Comparison of ENCODE assay signal across 15 mouse cellular contexts in the genomic region with DNA sequence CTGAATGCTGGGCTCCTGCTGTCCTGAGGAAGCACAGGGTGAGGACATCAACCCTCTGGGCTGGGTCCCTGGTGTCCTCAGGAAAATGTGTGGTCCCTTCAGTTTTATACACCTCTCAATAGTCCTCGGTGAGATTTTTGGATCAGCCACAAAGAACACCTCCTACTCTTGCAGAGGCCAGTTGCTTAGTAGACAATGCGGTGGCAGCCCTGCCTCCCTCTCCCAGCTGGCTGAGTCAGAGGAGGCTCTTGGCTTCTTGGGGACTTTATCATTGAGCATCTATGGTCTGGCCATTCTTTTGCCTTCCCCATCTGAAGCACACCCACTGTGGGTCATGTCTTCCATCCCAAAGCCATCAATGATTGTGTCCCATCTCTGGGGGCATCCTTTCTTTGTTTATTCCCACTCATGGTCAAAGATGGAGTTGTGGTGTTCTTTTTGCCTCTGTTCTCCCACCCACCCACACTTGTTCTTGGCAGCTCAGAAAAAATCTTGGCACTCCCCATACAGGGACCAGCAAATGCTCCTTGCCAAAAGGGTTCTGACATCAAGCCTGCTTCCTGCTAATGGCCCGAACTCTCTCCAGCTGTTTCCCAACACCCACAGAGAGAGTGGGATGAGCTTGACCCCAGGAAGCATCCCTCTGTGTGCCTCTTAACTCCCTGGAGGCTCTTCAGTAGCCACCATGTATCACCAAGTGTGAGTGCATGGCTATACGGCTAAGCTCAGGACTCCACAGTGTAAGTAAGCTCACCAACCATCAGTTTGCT. TPM values are rescaled to one million over a fixed set of nuclear protein-coding genes. Genes with fewer than 3 reads are reported as not detected.
DNase-seq lines count a peak whose midpoint lies in the region.
"Had no signal": no experiment of that assay in that cellular context is flagged by ENCODE, and none has a peak within 500 bp of the region (broad histone marks: within the 10 kb centered on the region; RNA-seq: fewer than 3 reads in every experiment).

No protein-coding gene starts in this region.

- intact Hi-C loops in gastrocnemius, postnatal 14 days (cut with DNase I; ENCODE audit: low total_unique reads), result no loop called here
- intact Hi-C loops in heart, postnatal 10 days (cut with DNase I), result no loop called here
- intact Hi-C loops in heart, postnatal 25 days (cut with DNase I), result no loop called here

- peak; percentile 11 for DNase-seq in gastrocnemius, postnatal 25 days
- DNase-seq in gastrocnemius, postnatal 14 days, result no peak
- DNase-seq in heart, postnatal 10 days, result peak; percentile 24 to 32
- DNase-seq in heart, postnatal 25 days (ENCODE audit: low spot score), result no peak
- peak; percentile 33 to 35 for DNase-seq in right cerebral cortex, adult 2 months (ENCODE audit: low spot score in 2 of 2)
- no peak for DNase-seq in right cerebral cortex, postnatal 25 days
- no peak for DNase-seq in layer of hippocampus, postnatal 14 days (ENCODE audit: low spot score in 2 of 2)
- DNase-seq: adrenal gland, postnatal 14 days; cerebellum, adult 18-20 months; cerebellum, postnatal 10 days; forebrain, postnatal 0 days had no signal

RNA-seq across cellular contexts. Expression of a gene that starts 14.5 kb away (rescaled TPM):
- 10 to 100 TPM; 13.5 to 15.0 TPM for total RNA-seq in gastrocnemius, postnatal 25 days (2021)
- total RNA-seq in gastrocnemius, postnatal 14 days (2021), result 10 to 100 TPM; 17.0 to 18.3 TPM
- total RNA-seq in heart, postnatal 10 days (2021), result 10 to 100 TPM; 23.9 to 27.1 TPM
- 10 to 100 TPM; 19.4 to 20.1 TPM for total RNA-seq in heart, postnatal 25 days (2021)
- total RNA-seq in layer of hippocampus, postnatal 14 days (2021), result 10 to 100 TPM; 39.7 to 41.5 TPM

RNA-seq across cellular contexts. Expression of a gene that starts 16.3 kb away (rescaled TPM):
- total RNA-seq in gastrocnemius, postnatal 25 days (2021), result not detected
- under 1 TPM in 1 of 2 experiments, not detected in 1; 0.06 TPM for total RNA-seq in gastrocnemius, postnatal 14 days (2021)
- not detected for total RNA-seq in heart, postnatal 10 days (2021)
- total RNA-seq in heart, postnatal 25 days (2021), result not detected
- 1 to 10 TPM; 1.5 to 1.9 TPM for total RNA-seq in layer of hippocampus, postnatal 14 days (2021)
- total RNA-seq: adrenal gland, adult 18-20 months; adrenal gland, postnatal 14 days; gastrocnemius, adult 8-10 months; hematopoietic stem cell, adult 5-6 weeks; MEL had no signal

RNA-seq across cellular contexts. Expression of a gene that starts 34.1 kb away (rescaled TPM):
- 1 to 10 TPM in 1 of 2 experiments, under 1 TPM in 1; 0.97 to 1.3 TPM for total RNA-seq in gastrocnemius, postnatal 25 days (2021)
- total RNA-seq in gastrocnemius, postnatal 14 days (2021), result 1 to 10 TPM; 7.4 to 7.7 TPM
- 10 to 100 TPM; 29.5 to 31.1 TPM for total RNA-seq in heart, postnatal 10 days (2021)
- 1 to 10 TPM; 1.3 to 1.6 TPM for total RNA-seq in heart, postnatal 25 days (2021)
- total RNA-seq in layer of hippocampus, postnatal 14 days (2021), result 1 to 10 TPM; 2.9 to 4.0 TPM

Comparison
In these comparisons a context has a peak if more than half of its experiments do, and no peak if none do; other contexts are left out.
1. DNase-seq: peak in gastrocnemius, postnatal 25 days (single experiment), heart, postnatal 10 days (2 of 2) and right cerebral cortex, adult 2 months (2 of 2); none in gastrocnemius, postnatal 14 days (single experiment), heart, postnatal 25 days (single experiment), right cerebral cortex, postnatal 25 days (single experiment) and layer of hippocampus, postnatal 14 days (0 of 2).